Mouse (Mus musculus) heart, postnatal 0 days (tissue): ENCODE data around the gene Dag1.

Source experiments
- CTCF ChIP-seq: IDR thresholded peaks from 2 replicates; pipeline ENCODE4 v1.5.1; 2016; ENCODE audit warnings: antibody characterized with exemption, control low read depth, low read depth
- EP300 ChIP-seq: IDR thresholded peaks from 2 replicates; pipeline ENCODE4 v1.6.1; 2016; ENCODE audit warnings: antibody characterized with exemption, low read depth

GRCm38 (mm10) chr9:108306571-108306980 lies 42.8 kb upstream of the Dag1 start:
- TF ChIP-seq CTCF, result no peak
- no peak for TF ChIP-seq EP300
